Mouse (Mus musculus) CD4-positive naive resting alpha-beta T cell, adult 76 days (primary cell): ENCODE measurements around the gene Farp2. TPM values are rescaled to one million over a fixed set of nuclear protein-coding genes. Genes with fewer than 3 reads are reported as not detected.

ENCODE experiments used
- total RNA-seq: library from RNA; stranded (reverse); gene quantifications from one replicate; pipeline ENCODE4 v1.2.4, GENCODE M21; 2023

The Farp2 gene
- 6.3 TPM for total RNA-seq

GRCm38 (mm10) chr1:93511585-93512350, at the start of gene Farp2:
Gene Farp2, plus strand, starts transcription at chr1:93512079.

GRCm38 (mm10) chr1:93478586-93479475, 33.0 kb upstream of the Farp2 start, which contains the start of gene Hdlbp:
Gene Hdlbp, minus strand, starts transcription at chr1:93478815.

GRCm38 (mm10) chr1:93658559-93658958, 146.7 kb downstream of the Farp2 start, which contains the start of gene Stk25:
Gene Stk25, minus strand, starts transcription at chr1:93658659.

Other genes starting within 250 kb of the Farp2 start
- 15.4 TPM for gene Mterf4, start 206.2 kb upstream of the Farp2 start, total RNA-seq
- gene Ppp1r7, start 169.2 kb upstream of the Farp2 start, total RNA-seq = 25.2 TPM
- gene Pask, start 168.6 kb upstream of the Farp2 start, total RNA-seq = 2.8 TPM
- not detected for gene Ano7, start 138.1 kb upstream of the Farp2 start, total RNA-seq
- gene Hdlbp, start 33.3 kb upstream of the Farp2 start, total RNA-seq = 104 TPM
- 111 TPM for gene Stk25, start 146.6 kb downstream of the Farp2 start, total RNA-seq
- gene Bok, start 173.6 kb downstream of the Farp2 start, total RNA-seq = not detected
- gene Atg4b, start 239.4 kb downstream of the Farp2 start, total RNA-seq = 89.9 TPM
- 16.8 TPM for gene Thap4, start 242.8 kb downstream of the Farp2 start, total RNA-seq